Mouse (Mus musculus): Measurements from ENCODE around the gene Msmb. TPM values are rescaled to one million over a fixed set of nuclear protein-coding genes. Genes with fewer than 3 reads are reported as not detected.

Msmb gene
- total RNA-seq (2012; rRNA removed) = not detected in 2 replicates
- not detected for polyA plus RNA-seq (2012; ENCODE audit: insufficient read depth in 1 of 2, insufficient read length in 2 of 2, low read depth in 1 of 2, low replicate concordance in 2 of 2, missing spikeins in 1 of 2)

DNA sequence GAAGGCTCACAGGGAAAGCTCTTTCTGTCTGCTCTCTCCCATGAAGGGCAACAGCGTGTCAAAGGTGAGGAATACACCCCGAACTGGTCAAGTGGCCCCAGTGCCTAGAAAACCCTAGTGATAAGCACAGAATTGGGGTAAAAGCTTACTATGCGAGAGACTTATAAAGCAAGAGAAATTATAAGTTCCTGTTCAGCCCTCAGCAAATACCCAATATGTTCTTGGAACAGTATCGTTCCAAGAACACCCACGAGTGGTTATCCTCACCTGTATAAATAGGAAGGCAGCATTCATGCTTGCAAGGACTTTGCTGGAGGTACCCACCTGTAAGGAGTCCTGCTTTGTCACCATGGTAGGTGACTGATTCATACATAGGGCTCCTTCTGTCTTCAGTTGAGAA is at the start of gene Msmb:
TSS of gene Msmb (plus strand) at position 301 of the 400 bp plus-strand sequence.
- DNase-seq (ENCODE audit: low read depth, low spot score) = no peak
- Histone ChIP-seq H3K27me3 (ENCODE audit: control insufficient read depth in 1 of 2, insufficient read depth in 2 of 2, low read length in 2 of 2) (no peaks in the 10 kb centered on the region), H3K36me3 (ENCODE audit: control insufficient read depth in 1 of 2, insufficient read depth in 2 of 2, low read length in 2 of 2) (peaks cover 0 to 17% of the 10 kb centered on the region in 2 experiments; a peak in 2 of 4 replicates), H3K9me3 (replicated peaks; ENCODE audit: insufficient read depth, low read length) (no peaks in the 10 kb centered on the region), H3K27ac (ENCODE audit: control insufficient read depth, low read depth, low read length) (no peak within 1 kb of the TSS), H3K9ac (ENCODE audit: control insufficient read depth, low read depth, low read length, poor library complexity, severe bottlenecking) (no peak within 1 kb of the TSS), H3K79me2 (ENCODE audit: control insufficient read depth, insufficient read depth, low read length, poor library complexity) (no peaks in the 10 kb centered on the region), H3K4me3 (ENCODE audit: control insufficient read depth in 1 of 2, insufficient read depth in 1 of 2, low read depth in 2 of 2, low read length in 2 of 2) (no peak within 1 kb of the TSS), H3K4me1 (ENCODE audit: control insufficient read depth in 1 of 2, insufficient read depth in 2 of 2, low read length in 2 of 2) (peaks cover 13 to 22% of the 10 kb centered on the region in 2 experiments)
- TF ChIP-seq NRF1 (IDR thresholded peaks at IDR 0.05; ENCODE audit: insufficient read depth, low read depth, low read length, poor library complexity, severe bottlenecking) (no peak), SIN3A (IDR thresholded peaks at IDR 0.05; ENCODE audit: low read length) (no peak), USF2 (IDR thresholded peaks at IDR 0.05; ENCODE audit: borderline replicate concordance in 1 of 2, insufficient read depth in 1 of 2, low read depth in 1 of 2, low read length in 2 of 2) (no peak), MYB (IDR thresholded peaks at IDR 0.05; ENCODE audit: low read depth, low read length) (no peak), E2F4 (IDR thresholded peaks at IDR 0.05; ENCODE audit: borderline replicate concordance, low read depth, low read length) (no peak), MAX (IDR thresholded peaks at IDR 0.05; ENCODE audit: low read length) (no peak), CTCF (IDR thresholded peaks at IDR 0.05 in 2 of 3, conservative IDR thresholded peaks at IDR 0.05 in 1 of 3; ENCODE audit: control insufficient read depth in 1 of 3, insufficient read depth in 1 of 3, low read depth in 2 of 3, low read length in 3 of 3, poor library complexity in 1 of 3, severe bottlenecking in 1 of 3) (no peak), UBTF (IDR thresholded peaks at IDR 0.05; ENCODE audit: borderline replicate concordance, insufficient read depth, low read depth, low read length) (no peak), NELFE (IDR thresholded peaks at IDR 0.05; ENCODE audit: low read depth, low read length) (no peak), TCF12 (IDR thresholded peaks at IDR 0.05; ENCODE audit: low read depth, low read length) (no peak), CHD2 (IDR thresholded peaks at IDR 0.05; ENCODE audit: low read length) (no peak), MAZ (IDR thresholded peaks at IDR 0.05; ENCODE audit: low read depth, low read length) (no peak), HCFC1 (IDR thresholded peaks at IDR 0.05; ENCODE audit: low read depth, low read length) (no peak), TAL1 (IDR thresholded peaks at IDR 0.05; ENCODE audit: low read length) (no peak)

DNA sequence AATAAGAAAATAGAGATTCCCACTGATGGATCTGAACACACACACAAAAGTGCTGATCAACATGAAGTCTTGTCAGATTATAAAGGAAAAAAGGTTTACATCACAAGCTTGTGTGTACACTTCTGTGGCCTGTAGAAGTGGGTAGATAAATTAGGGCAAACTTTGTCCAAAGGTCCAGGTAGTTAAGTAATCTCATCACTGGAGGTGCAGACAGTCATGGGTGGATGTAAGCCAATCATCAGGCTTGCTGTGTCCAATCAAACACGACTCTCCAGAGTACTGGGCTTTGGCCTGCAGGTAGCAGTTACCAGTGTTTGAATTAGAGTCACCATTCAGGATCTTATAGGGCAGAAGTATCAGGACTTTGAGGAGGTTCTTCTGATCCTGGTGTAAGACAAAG is 48.8 kb upstream of the Msmb start:
- Histone ChIP-seq H3K79me2 (ENCODE audit: control insufficient read depth, insufficient read depth, low read length, poor library complexity) (peaks cover 13% of the 10 kb centered on the region), H3K27me3 (ENCODE audit: control insufficient read depth in 1 of 2, insufficient read depth in 2 of 2, low read length in 2 of 2) (no peaks in the 10 kb centered on the region), H3K4me1 (ENCODE audit: control insufficient read depth in 1 of 2, insufficient read depth in 2 of 2, low read length in 2 of 2) (peaks cover 0 to 4% of the 10 kb centered on the region in 2 experiments; a peak in 1 of 4 replicates), H3K9ac (ENCODE audit: control insufficient read depth, low read depth, low read length, poor library complexity, severe bottlenecking) (no peak overlapping the region), H3K9me3 (replicated peaks; ENCODE audit: insufficient read depth, low read length) (no peaks in the 10 kb centered on the region), H3K4me3 (ENCODE audit: control insufficient read depth in 1 of 2, insufficient read depth in 1 of 2, low read depth in 2 of 2, low read length in 2 of 2) (no peak overlapping the region), H3K36me3 (ENCODE audit: control insufficient read depth in 1 of 2, insufficient read depth in 2 of 2, low read length in 2 of 2) (peaks cover 1 to 26% of the 10 kb centered on the region in 2 experiments), H3K27ac (ENCODE audit: control insufficient read depth, low read depth, low read length) (no peak overlapping the region)
- no peak for DNase-seq (ENCODE audit: low read depth, low spot score)
- TF ChIP-seq RCOR1 (IDR thresholded peaks at IDR 0.05; ENCODE audit: low read depth, low read length) = no peak
- TF ChIP-seq JUND (IDR thresholded peaks at IDR 0.05; ENCODE audit: low read depth, low read length) = no peak
- TF ChIP-seq ZKSCAN1 (IDR thresholded peaks at IDR 0.05; ENCODE audit: low read depth, low read length) = no peak
